Mouse (Mus musculus): ENCODE measurements around the gene Asic2.

- TF ChIP-seq CTCF (conservative IDR thresholded peaks at IDR 0.05; ENCODE audit: low read length) (no peak), NANOG (IDR thresholded peaks at IDR 0.05; ENCODE audit: borderline replicate concordance, low read length) (no peak)
Observed at GRCm38 (mm10) chr11:81973699-81974098, 5.4 kb upstream of the Asic2 start.

Data from E14TG2a.4 (cell line).